9 mouse cellular contexts compared by ENCODE assay signal in the genomic region with DNA sequence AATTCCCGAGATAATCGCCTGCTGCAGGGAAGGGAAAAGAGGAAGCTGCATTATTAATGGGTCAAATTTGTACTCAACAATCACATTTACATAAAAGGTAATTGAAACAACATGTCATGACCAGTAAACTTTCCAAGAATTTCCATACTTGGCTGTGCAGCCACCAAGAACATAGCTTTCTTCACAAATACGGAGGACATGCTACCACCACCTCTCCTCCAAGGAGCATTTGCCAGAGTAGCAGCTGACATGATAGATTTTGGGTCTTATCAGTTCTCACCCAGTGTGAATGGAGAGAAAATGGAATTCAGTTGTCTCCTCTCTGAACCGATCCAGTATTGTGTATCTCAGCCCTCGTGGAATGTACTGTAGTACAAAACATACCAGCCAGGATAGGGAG. TPM values are rescaled to one million over a fixed set of nuclear protein-coding genes. Genes with fewer than 3 reads are reported as not detected.
DNase-seq lines count a peak whose midpoint lies in the region; ATAC-seq and TF ChIP-seq lines count a peak whose summit lies in the region.
"Had no signal": no experiment of that assay in that cellular context is flagged by ENCODE, and none has a peak within 500 bp of the region (broad histone marks: within the 10 kb centered on the region; RNA-seq: fewer than 3 reads in every experiment).

No protein-coding gene starts in this region.

- H3K4me2 ChIP-seq in heart, embryonic 15.5 days, result peak overlapping the region; percentile 79

- DNase-seq in heart, adult 11 months, result peak; percentile 88
- no peak for DNase-seq in heart, postnatal 25 days (ENCODE audit: low spot score)
- DNase-seq in G1E (ENCODE audit: low spot score), result no peak
- DNase-seq in frontal cortex, postnatal 36 days (ENCODE audit: low spot score in 2 of 2), result no peak
- DNase-seq in adrenal gland, postnatal 4 days (ENCODE audit: low spot score in 2 of 2), result no peak
- DNase-seq in kidney, postnatal 10 days, result no peak

- peak overlapping the region; percentile 99 for H3K9ac ChIP-seq in heart, embryonic 15.5 days

- H3K36me3 ChIP-seq in G1E (replicated peaks), result peaks cover 15% of the 10 kb centered on the region
- H3K36me3 ChIP-seq in heart, embryonic 15.5 days, result no peaks in the 10 kb centered on the region

- TF ChIP-seq CTCF in G1E (IDR thresholded peaks at IDR 0.05; ENCODE audit: low read depth, low read length), result no peak

- H3K9me3 ChIP-seq in G1E (replicated peaks), result no peaks in the 10 kb centered on the region
- no peaks in the 10 kb centered on the region for H3K9me3 ChIP-seq in heart, embryonic 15.5 days (replicated peaks)

- H3K4me1 ChIP-seq in G1E (ENCODE audit: insufficient read depth, low read depth, low read length), result peaks cover 56% of the 10 kb centered on the region
- H3K4me1 ChIP-seq in heart, embryonic 15.5 days (replicated peaks), result peaks cover 28% of the 10 kb centered on the region

- H3K27ac ChIP-seq in heart, embryonic 15.5 days, result peak overlapping the region; percentile 98

- H3K4me3 ChIP-seq in G1E (ENCODE audit: low read depth, low read length), result peak overlapping the region; percentile 97
- peak overlapping the region; percentile 100 for H3K4me3 ChIP-seq in heart, embryonic 15.5 days

- 3% methylated on average over 5 of the region's 5 CpGs for WGBS in heart, embryonic 15.5 days

- intact Hi-C loops in heart, postnatal 25 days (cut with DNase I), result no loop called here

- ATAC-seq in G1E (ENCODE audit: extremely low read depth, insufficient number of reproducible peaks, low FRiP score, poor library complexity, severe bottlenecking), result no peak
- ATAC-seq in heart, embryonic 15.5 days (replicated peaks; ENCODE audit: insufficient number of reproducible peaks, insufficient read depth, low FRiP score, low read depth), result no peak
- 0 out of 2 replicates have a peak, but pooled peaks have one; percentile 10 for ATAC-seq in megakaryocyte progenitor cell, adult 5-6 weeks (replicated peaks; ENCODE audit: poor library complexity)

- H3K27me3 ChIP-seq in G1E (ENCODE audit: insufficient read depth, low read length), result no peaks in the 10 kb centered on the region
- no peaks in the 10 kb centered on the region for H3K27me3 ChIP-seq in heart, embryonic 15.5 days
- H3K27me3 ChIP-seq: Patski had no signal

RNA-seq across cellular contexts. Expression of gene Rab14, which starts 1.4 kb away (rescaled TPM):
- total RNA-seq in heart, postnatal 25 days (2021), result 100 to 1,000 TPM; 117 to 136 TPM
- 186 and 192 TPM in 2 replicates for total RNA-seq in G1E (2014; fragmentation: Nextera tagmentation)
- total RNA-seq in G1E (2017), result 121 and 127 TPM in 2 replicates
- 1,231 and 1,479 TPM in 2 replicates for polyA plus RNA-seq in G1E (2012)
- polyA plus RNA-seq in heart, embryonic 15.5 days (2015; fragmentation: Nextera tagmentation; extraction: Ambion mirVana), result 238 and 318 TPM in 2 replicates
- 110 and 111 TPM in 2 replicates for total RNA-seq in megakaryocyte progenitor cell, adult 5-6 weeks (2015)
- total RNA-seq in megakaryocyte progenitor cell, adult 5-6 weeks (2017), result 105 and 106 TPM in 2 replicates
- total RNA-seq in adrenal gland, postnatal 4 days (2021), result 100 to 1,000 TPM; 213 to 230 TPM

RNA-seq across cellular contexts. Expression of gene Gsn, which starts 56.6 kb away (rescaled TPM):
- total RNA-seq in heart, postnatal 25 days (2021), result 100 to 1,000 TPM; 860 to 960 TPM
- 6.0 and 11.1 TPM in 2 replicates for total RNA-seq in G1E (2014; fragmentation: Nextera tagmentation)
- total RNA-seq in G1E (2017), result 22.3 and 24.5 TPM in 2 replicates
- polyA plus RNA-seq in G1E (2012), result 14.8 and 18.3 TPM in 2 replicates
- 321 and 325 TPM in 2 replicates for polyA plus RNA-seq in heart, embryonic 15.5 days (2015; fragmentation: Nextera tagmentation; extraction: Ambion mirVana)
- 6.9 and 10.0 TPM in 2 replicates for total RNA-seq in megakaryocyte progenitor cell, adult 5-6 weeks (2015)
- 12.5 TPM in 2 replicates for total RNA-seq in megakaryocyte progenitor cell, adult 5-6 weeks (2017)
- total RNA-seq in adrenal gland, postnatal 4 days (2021), result 100 to 1,000 TPM; 136 to 137 TPM

Comparison
In these comparisons a context has a peak if more than half of its experiments do, and no peak if none do; other contexts are left out.
1. RNA of gene Gsn, which starts 56.6 kb away (total RNA-seq): 860 to 960 TPM in heart, postnatal 25 days; 136 to 137 TPM in adrenal gland, postnatal 4 days, 6.0 to 24.5 TPM in G1E and 6.9 to 12.5 TPM in megakaryocyte progenitor cell, adult 5-6 weeks; every median in the first group is over 4 times any median in the second.